Mouse (Mus musculus): Measurements from ENCODE around the gene Ebp. TPM values are rescaled to one million over a fixed set of nuclear protein-coding genes. Genes with fewer than 3 reads are reported as not detected.

Ebp gene
- total RNA-seq, 1 experiment, result 85.8 TPM

Other genes with a start within 250 kb of the Ebp start
- gene Hdac6, start 245.6 kb downstream of the Ebp start, total RNA-seq (2012; rRNA removed), result 54.6 and 98.5 TPM in 2 replicates
- gene Gata1, start 215.4 kb downstream of the Ebp start, total RNA-seq (2012; rRNA removed), result 1.1 and 1.3 TPM in 2 replicates
- gene Glod5, start 175.0 kb downstream of the Ebp start, total RNA-seq (2012; rRNA removed), result 4.6 and 6.2 TPM in 2 replicates
- gene Suv39h1, start 118.8 kb downstream of the Ebp start, total RNA-seq (2012; rRNA removed), result 26.9 and 42.6 TPM in 2 replicates
- gene Was, start 103.0 kb downstream of the Ebp start, total RNA-seq (2012; rRNA removed), result 2.0 and 3.5 TPM in 2 replicates
- 17.1 and 25.7 TPM in 2 replicates for gene Wdr13, start 60.6 kb downstream of the Ebp start, total RNA-seq (2012; rRNA removed)
- gene Rbm3, start 47.6 kb downstream of the Ebp start, total RNA-seq (2012; rRNA removed), result 312 and 423 TPM in 2 replicates
- gene Tbc1d25, start 17.3 kb downstream of the Ebp start, total RNA-seq (2012; rRNA removed), result 10.5 and 13.7 TPM in 2 replicates
- 59.0 and 96.5 TPM in 2 replicates for gene Porcn, start 13.0 kb upstream of the Ebp start, total RNA-seq (2012; rRNA removed)
- gene Ftsj1, start 58.9 kb upstream of the Ebp start, total RNA-seq (2012; rRNA removed), result 19.3 and 20.9 TPM in 2 replicates
- 3.6 and 7.2 TPM in 2 replicates for gene Slc38a5, start 77.6 kb upstream of the Ebp start, total RNA-seq (2012; rRNA removed)
- gene Ssxb10, start 133.9 kb upstream of the Ebp start, total RNA-seq (2012; rRNA removed), result not detected in 2 replicates
- not detected in 2 replicates for gene Ssxb9, start 173.5 kb upstream of the Ebp start, total RNA-seq (2012; rRNA removed)
- not detected in 2 replicates for gene Ssxb1, start 219.8 kb upstream of the Ebp start, total RNA-seq (2012; rRNA removed)

All from ES-E14 (cell line).